Mouse (Mus musculus): ENCODE measurements around the gene Amacr.
"Not testable (repeated sequence)": the region's sequence is repeated elsewhere in the genome, so short reads cannot be mapped to it uniquely, and the experiment has no call there.

Amacr gene

DNA sequence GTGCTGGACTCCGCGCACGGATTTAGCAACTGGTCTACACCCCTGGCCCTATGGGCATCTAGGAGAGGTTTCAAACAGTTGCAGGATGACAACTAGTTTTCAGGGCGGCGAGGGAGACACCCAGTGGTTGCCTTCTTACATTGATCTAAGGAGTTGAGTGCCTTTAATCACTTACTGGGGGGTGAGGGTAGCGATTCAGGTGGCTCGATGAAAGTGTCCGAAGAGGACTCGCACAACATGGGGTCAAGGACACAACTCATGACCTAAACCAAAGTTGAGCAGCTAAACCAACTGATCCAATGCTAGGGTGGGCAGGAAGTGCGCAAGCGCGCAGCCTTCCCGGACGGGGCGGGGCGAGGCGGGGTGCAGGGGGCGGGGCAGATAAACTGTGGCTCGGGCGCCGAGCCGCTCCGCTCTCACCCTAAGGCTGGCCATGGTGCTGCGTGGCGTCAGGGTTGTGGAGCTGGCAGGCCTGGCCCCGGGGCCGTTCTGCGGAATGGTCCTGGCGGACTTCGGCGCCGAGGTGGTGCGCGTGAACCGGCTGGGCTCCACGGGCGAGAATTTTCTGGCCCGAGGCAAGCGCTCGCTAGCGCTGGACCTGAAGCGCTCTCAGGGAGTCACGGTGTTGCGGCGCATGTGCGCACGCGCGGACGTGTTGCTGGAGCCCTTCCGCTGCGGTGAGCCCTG lies at the start of gene Amacr:
Gene Amacr (plus strand): TSS at position 380 of the 687 bp plus-strand sequence.
- peak; percentile 94 for DNase-seq

DNA sequence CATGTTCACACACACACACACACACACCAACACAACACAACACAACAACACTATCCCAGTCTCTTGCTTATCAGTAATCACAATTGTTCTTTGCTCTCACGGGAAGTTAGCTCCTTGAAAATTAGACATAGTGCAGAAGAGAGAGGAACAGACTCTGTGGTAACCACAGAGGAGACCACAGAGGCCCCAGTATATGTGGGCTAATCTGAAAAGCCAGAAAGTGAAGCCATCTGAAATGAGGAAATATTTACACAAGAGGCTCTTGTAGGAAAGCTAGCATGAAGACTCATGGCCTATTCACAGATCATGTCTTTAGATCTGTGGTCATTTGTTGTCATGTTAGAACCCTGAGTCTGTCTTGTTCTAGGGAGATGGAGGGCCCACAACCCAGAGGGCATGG lies 47.6 kb upstream of the Amacr start:
- DNase-seq = no peak

GRCm38 (mm10) chr15:10940148-10941108 lies 41.1 kb upstream of the Amacr start:
- no peak for DNase-seq

- no peak for DNase-seq
These were observed 39.7 kb upstream of the Amacr start for GRCm38 (mm10) chr15:10941901-10942300.

GRCm38 (mm10) chr15:10947852-10948251 lies 33.7 kb upstream of the Amacr start:
- no peak for DNase-seq

- peak; percentile 6 for DNase-seq
These were observed 29.4 kb upstream of the Amacr start, which contains the start of gene C1qtnf3 for GRCm38 (mm10) chr15:10951951-10952759. C1qtnf3 (plus strand) TSS chr15:10952332.

DNA sequence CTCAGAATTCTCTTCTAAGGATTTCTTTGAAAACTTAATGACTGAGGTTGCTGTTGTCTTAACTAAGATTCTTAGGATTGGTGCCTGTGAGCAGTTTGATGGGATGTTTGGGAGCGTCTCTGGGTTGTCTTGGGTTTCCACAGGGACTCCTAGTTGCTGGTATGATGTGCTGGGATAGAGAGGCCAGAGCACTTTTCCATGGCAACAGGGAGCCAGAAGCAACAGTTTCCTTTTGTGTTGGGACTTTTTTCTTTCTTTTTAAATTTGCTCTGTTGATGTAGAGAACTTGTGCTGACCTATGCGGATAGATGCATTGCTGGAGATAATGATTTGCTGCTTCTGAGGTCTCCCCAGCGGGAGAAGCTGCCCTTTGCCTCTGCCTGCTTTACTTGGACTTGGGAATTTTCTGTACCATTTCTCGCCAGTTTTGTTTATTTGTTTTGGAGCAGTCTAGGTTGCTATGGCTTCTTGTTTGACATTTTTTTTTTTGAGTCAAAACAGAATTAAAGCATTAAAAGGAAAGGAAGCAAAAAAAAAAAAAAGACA lies 28.7 kb upstream of the Amacr start:
- DNase-seq = no peak

DNA sequence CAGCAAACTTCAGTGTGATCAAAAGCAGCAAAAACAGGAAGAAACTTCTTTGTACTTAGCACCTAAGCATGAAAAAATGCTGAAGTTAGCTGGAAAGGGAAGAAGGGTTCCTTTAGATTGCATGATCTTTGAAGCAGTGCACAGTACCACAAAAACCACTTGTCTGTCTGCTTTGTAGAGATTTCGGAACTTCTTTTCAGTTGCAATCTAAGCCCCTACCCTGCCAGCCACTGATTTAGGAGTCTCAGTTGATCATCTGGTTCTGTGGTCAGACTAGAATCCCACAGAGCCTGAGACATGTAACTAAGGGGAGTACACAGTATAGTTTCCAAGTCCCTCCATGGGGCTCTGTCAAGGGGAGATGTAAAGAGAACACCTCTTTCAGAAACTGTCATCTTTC lies 28.1 kb upstream of the Amacr start:
- no peak for DNase-seq

GRCm38 (mm10) chr15:10954381-10955016 lies 27.1 kb upstream of the Amacr start:
- DNase-seq = no peak

DNA sequence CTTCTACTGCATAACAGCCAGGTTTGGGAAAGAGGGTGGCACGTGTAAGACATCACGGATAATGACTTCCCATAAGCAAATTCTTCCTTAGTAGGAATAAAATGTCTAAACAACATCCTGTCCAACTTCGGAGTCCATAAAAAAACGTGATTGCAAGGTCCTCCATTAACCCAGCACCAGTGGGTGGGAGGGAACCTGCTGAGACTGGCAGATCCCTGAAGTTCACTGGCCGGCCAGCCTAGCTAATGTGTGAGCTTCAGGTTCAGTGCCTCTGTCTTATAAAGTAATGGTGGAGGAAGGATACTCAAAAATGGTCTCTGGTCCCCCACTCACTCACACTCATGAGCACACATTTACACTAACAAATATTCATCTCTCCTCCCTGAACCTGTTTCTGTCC lies 26.4 kb upstream of the Amacr start:
- DNase-seq = no peak

DNA sequence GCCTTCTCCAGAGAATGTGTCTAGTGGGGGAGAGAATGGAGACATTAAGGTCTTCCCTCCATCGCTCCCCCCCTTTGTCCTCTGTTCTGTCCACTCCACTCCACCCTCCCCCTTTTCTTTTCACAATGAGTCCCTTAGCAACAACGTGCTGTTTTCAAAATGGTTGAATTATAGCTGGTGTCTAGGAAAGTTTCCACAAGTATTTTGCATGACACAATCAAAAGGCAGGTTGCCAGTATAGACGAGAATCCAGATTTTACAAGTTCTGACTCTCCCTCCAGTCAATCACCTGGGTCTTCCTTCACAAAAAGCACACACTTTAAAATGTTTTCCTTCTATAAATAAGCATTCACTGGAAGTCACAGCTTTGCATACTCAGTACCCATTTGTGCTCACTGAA lies 24.9 kb upstream of the Amacr start:
- no peak for DNase-seq

- no peak for DNase-seq
These were observed 22.1 kb upstream of the Amacr start for GRCm38 (mm10) chr15:10959277-10960026.

- DNase-seq = no peak
These were observed 21.3 kb upstream of the Amacr start for GRCm38 (mm10) chr15:10960267-10960666.

- DNase-seq = no peak
These were observed 19.0 kb upstream of the Amacr start for GRCm38 (mm10) chr15:10962601-10963000.

DNA sequence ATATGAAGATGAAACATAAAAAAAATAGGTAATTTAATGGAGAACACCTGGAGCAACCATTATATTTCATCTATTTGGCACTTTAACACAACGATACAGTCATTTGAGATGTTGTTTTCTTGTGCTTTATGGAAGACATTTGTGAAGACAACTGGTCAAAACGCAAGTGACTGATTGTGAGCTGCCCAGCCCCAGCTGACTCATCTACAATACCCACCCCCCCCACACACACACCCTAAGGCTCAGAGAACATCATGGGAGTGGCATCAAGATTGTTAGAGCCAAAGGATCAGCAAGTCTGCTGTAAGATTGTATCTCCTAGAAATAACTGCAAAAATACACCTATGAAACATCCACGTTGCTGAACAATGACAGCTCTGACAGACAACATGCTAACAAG lies 12.1 kb upstream of the Amacr start:
- no peak for DNase-seq

GRCm38 (mm10) chr15:10970777-10971176 lies 10.8 kb upstream of the Amacr start:
- no peak for DNase-seq

GRCm38 (mm10) chr15:10977151-10977550 lies 4.4 kb upstream of the Amacr start:
- no peak for DNase-seq

DNA sequence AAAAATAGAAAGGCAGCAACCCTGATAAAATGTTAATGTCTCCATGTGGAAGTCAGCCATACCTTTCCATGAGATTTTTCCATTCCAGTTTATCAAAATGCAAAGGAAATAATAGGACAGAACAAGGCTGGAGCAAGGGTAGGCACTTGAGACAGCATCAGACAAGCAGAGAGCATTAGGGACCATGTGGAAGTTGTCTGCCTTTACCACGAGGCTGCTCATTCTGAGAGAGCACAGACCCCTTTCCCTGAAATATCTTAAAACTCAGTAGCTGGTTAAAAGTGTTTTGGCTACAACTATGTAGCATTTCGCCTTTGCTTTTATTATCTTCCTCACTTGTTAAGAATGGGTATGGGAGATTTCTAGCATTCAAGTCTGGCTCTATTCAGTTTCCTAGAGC lies 844 bp upstream of the Amacr start:
- no peak for DNase-seq

- DNase-seq = peak; percentile 24
These were observed 494 bp downstream of the Amacr start for GRCm38 (mm10) chr15:10982064-10982435.

DNA sequence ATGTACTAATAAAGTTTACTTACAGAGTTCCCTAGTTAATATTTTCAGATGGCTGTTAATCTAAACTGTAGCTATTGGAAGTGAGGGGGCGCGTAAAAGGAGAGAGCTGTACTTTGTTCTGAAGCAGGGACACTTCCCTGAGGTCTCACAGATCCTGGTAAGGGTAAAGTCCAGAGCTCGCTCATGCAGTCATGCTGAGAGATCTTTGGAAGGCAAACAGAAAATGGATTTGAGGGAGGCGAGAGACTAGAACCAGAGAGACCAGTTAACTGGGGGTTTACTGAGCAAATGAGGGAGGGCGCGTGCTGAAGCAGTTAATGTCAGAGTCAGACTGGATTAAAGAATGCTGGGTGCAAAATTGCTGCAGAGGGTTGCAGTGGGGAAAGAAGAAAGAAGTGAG lies 4.2 kb downstream of the Amacr start:
- DNase-seq = no peak

GRCm38 (mm10) chr15:10986477-10986876 lies 4.9 kb downstream of the Amacr start:
- DNase-seq = not testable (repeated sequence)

DNA sequence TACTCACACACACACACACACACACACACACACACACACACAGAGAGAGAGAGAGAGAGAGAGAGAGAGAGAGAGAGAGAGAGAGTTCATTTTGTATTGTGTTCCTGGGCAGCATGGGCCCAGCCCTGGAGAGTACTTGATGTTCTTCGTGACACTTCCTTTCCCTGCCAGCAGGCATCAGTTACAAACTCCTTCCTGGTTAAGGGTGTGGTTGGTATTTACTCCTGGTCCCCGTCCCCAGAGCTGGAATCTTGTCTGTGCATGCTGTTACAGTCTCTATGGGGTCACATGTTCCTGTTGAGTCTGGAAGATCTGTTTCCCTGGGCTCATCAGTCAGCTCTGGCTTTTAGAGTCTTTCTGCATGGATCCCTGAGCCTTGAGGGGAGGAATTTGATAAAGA lies 8.9 kb downstream of the Amacr start:
- DNase-seq = no peak
